Mouse (Mus musculus) stomach, embryonic 14.5 days (tissue): ENCODE data around the gene Cntd1. TPM values are rescaled to one million over a fixed set of nuclear protein-coding genes. Genes with fewer than 3 reads are reported as not detected.

ENCODE experiments used
- ATAC-seq: fragments of 200-750 bp; cut with Nextera tagmentation; 2 replicates; pipeline ENCODE4 v1.8.0; 2017; ENCODE audit warnings: low read depth, moderate TSS enrichment; ENCODE audit not compliant: insufficient number of reproducible peaks, insufficient read depth, low FRiP score
- H3K27ac ChIP-seq: fragments of 300-500 bp; sonication (generic); 2 replicates; pipeline ENCODE4 v1.5.1; 2014; ENCODE audit warnings: mild to moderate bottlenecking, low read length, moderate library complexity, mixed read lengths
- H3K27me3 ChIP-seq: fragments of 300-500 bp; sonication (generic); 2 replicates; pipeline ENCODE4 v1.6.1; 2014; ENCODE audit warnings: low read length, control low read depth, mixed read lengths; ENCODE audit not compliant: control insufficient read depth, insufficient read depth
- H3K36me3 ChIP-seq: fragments of 300-500 bp; sonication (generic); 2 replicates; pipeline ENCODE4 v1.6.1; 2014; ENCODE audit warnings: mild to moderate bottlenecking, control low read depth, low read length, moderate library complexity, mixed read lengths; ENCODE audit not compliant: control insufficient read depth, insufficient read depth
- H3K4me1 ChIP-seq: fragments of 300-500 bp; sonication (generic); 2 replicates; pipeline ENCODE4 v1.6.1; 2014; ENCODE audit warnings: low read length, control low read depth, mixed read lengths; ENCODE audit not compliant: control insufficient read depth, insufficient read depth
- H3K4me2 ChIP-seq: fragments of 300-500 bp; sonication (generic); replicated peaks from 2 replicates; pipeline ENCODE4 v1.6.1; 2014; ENCODE audit warnings: low read depth, low read length, control low read depth
- H3K4me3 ChIP-seq: fragments of 300-500 bp; sonication (generic); 2 replicates; pipeline ENCODE4 v1.5.1; 2014; ENCODE audit warnings: low read depth, low read length, control low read depth
- H3K9ac ChIP-seq: fragments of 300-500 bp; sonication (generic); replicated peaks from 2 replicates; pipeline ENCODE4 v1.6.1; 2014; ENCODE audit warnings: low read depth, mild to moderate bottlenecking, control low read depth, low read length, moderate library complexity, mixed read lengths
- H3K9me3 ChIP-seq: fragments of 300-500 bp; sonication (generic); 2 replicates; pipeline ENCODE4 v1.6.1; 2016; ENCODE audit warnings: low read depth, low read length, control low read depth; ENCODE audit not compliant: control insufficient read depth
- WGBS: fragments of 180-500 bp; shearing (Covaris S2); extraction: QIAGEN DNeasy Blood & Tissue Kit; methylation state at CpG from one replicate; pipeline ENCODE4 v1.1.7; 2014; 5-methylcytosine and 5-hydroxymethylcytosine counted together
- polyA plus RNA-seq: library from polyadenylated mRNA; unstranded; fragments of >200 nt; fragmentation: Nextera tagmentation; extraction: Ambion mirVana; gene quantifications from 2 replicates; pipeline ENCODE4 v1.2.1, GENCODE M21; 2014

The Cntd1 gene
- polyA plus RNA-seq, 1 experiment from 2014 or later, result 0.87 TPM

DNA sequence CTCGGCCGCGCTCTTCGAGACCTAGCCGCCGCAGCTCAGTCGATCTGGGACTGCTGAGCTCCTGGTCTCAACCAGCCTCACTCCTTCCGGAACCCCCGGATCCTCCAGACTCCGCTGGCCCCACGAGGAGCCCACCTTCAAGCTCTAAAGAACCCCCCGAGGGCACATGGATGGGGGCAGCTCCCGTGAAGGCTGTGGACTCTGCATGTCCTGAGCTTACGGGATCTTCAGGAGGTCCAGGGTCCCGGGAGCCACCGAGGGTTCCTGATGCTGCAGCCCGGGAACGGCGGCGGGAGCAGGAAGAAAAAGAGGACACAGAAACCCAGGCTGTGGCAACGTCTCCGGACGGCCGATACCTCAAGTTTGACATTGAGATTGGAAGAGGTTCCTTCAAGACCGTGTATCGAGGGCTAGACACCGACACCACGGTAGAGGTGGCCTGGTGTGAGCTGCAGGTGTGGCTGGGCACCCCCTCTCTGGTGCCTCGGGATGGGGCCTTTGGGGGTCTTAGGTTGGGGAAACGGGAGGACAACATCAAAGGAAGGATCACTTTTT is 17.9 kb upstream of the Cntd1 start:
- Histone ChIP-seq H3K27ac (peak overlapping the region; percentile 86), H3K4me1 (peaks cover 48% of the 10 kb centered on the region), H3K9ac (peak overlapping the region; percentile 73), H3K4me2 (peak overlapping the region; percentile 98), H3K27me3 (peaks cover 5% of the 10 kb centered on the region; the same call in 1 of the 2 replicates), H3K36me3 (peaks cover 8% of the 10 kb centered on the region; the same call in 1 of the 2 replicates), H3K4me3 (peak overlapping the region; percentile 58), H3K9me3 (no peaks in the 10 kb centered on the region)
- ATAC-seq, result no peak
- 0% methylated on average over 30 of the region's 30 CpGs for WGBS

DNA sequence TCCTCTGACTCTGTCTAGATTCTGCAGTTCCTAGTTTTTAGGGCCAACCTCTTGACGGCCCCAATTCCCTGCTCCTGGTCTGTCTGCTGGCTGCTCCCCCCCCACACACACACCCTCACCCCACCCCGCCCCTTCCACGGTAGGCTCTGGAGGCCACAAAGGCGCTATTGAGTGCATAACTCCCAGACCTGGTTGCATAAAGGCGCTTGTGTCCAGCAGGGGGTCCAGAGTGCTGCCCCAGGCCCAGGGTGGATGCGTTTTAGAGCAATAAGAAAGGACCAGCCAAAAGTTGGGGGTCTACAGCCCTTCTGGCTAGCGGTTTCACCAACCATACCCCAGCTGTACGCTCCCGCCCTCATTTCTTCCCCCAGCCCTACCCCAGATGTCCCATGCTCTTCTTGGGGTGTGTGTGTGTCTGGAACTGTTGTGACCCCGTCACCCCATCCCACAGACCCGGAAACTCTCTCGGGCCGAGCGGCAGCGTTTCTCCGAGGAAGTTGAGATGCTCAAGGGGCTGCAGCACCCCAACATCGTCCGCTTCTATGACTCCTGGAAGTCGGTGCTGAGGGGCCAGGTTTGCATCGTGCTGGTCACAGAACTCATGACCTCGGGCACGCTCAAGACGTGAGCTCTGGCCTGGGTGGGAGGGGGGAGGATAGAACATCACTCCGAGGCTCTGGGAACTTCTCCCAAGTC is 16.4 kb upstream of the Cntd1 start:
- no peak overlapping the region for H3K27ac ChIP-seq
- WGBS, result 7% methylated on average over 24 of the region's 24 CpGs
- no peak overlapping the region; the same call in 1 of the 2 replicates for H3K9ac ChIP-seq
- peak overlapping the region; percentile 58 for H3K4me3 ChIP-seq
- peaks cover 5% of the 10 kb centered on the region; the same call in 1 of the 2 replicates for H3K27me3 ChIP-seq
- ATAC-seq, result no peak
- peak overlapping the region; percentile 98 for H3K4me2 ChIP-seq
- 0 out of 2 replicates have a peak, but pooled peaks cover 2% of the 10 kb centered on the region for H3K36me3 ChIP-seq
- peaks cover 48% of the 10 kb centered on the region for H3K4me1 ChIP-seq
- no peaks in the 10 kb centered on the region for H3K9me3 ChIP-seq

DNA sequence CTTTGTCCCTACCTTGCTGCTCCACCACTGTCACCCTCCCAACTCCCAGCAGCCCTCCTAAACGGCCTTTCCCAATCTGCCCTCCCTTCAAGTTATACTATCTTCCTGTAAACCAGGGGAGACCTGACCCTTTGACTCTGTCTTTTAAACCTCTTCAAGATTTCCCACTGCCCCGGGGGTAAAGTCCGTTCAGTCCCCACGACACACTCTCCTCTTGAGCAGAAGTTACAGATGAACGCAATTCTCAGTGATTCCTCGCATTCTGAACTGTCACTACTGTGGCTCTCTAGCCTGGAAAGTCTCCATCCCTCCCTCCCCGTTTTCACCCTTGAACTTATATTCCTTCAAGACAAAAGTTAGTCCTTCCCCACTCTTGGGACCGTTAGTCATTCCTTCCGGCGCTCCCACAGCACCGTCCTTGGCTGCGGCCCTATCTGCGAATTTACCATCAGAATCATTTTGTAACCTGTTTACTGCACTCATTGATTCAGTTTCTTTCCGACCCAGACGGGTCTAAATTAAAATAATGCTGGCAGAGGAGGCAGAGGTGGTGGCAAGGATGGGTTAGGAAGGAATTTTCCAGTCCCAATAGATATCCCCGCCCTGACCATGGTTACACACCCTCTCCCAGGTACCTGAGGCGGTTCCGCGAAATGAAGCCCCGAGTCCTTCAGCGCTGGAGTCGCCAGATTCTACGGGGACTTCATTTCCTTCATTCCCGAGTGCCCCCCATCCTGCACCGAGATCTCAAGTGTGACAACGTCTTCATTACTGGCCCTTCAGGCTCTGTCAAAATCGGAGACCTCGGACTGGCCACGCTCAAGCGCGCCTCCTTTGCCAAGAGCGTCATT is 15.4 kb upstream of the Cntd1 start:
- no peaks in the 10 kb centered on the region for H3K9me3 ChIP-seq
- H3K36me3 ChIP-seq, result no peaks in the 10 kb centered on the region
- ATAC-seq, result no peak
- H3K27me3 ChIP-seq, result peaks cover 5% of the 10 kb centered on the region; the same call in 1 of the 2 replicates
- 18% methylated on average over 32 of the region's 32 CpGs for WGBS
- H3K9ac ChIP-seq, result no peak overlapping the region
- peak overlapping the region; percentile 58; the same call in 1 of the 2 replicates for H3K4me3 ChIP-seq
- H3K27ac ChIP-seq, result no peak overlapping the region
- H3K4me2 ChIP-seq, result peak overlapping the region; percentile 98; the same call in 1 of the 2 replicates
- peaks cover 43% of the 10 kb centered on the region for H3K4me1 ChIP-seq

DNA sequence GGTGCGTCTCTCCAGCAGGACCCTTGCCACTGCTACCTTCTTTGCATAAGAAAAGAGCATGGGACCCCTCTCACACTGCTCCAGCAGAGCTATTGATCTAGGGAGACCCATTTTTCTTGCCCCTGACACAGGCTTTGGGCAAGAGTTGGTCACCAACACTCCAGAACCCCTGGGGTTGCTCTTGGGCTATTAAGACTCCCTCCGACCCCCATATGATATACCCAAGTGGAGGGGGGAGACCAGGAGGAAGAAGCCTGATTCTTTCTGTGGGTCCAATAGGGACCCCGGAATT is 14.9 kb upstream of the Cntd1 start:
- Histone ChIP-seq H3K27me3 (peaks cover 5% of the 10 kb centered on the region; the same call in 1 of the 2 replicates), H3K4me3 (no peak overlapping the region), H3K36me3 (no peaks in the 10 kb centered on the region), H3K27ac (no peak overlapping the region), H3K4me1 (peaks cover 37% of the 10 kb centered on the region), H3K4me2 (no peak overlapping the region), H3K9me3 (no peaks in the 10 kb centered on the region), H3K9ac (no peak overlapping the region)
- 33% methylated on average over 3 of the region's 3 CpGs for WGBS
- no peak for ATAC-seq

DNA sequence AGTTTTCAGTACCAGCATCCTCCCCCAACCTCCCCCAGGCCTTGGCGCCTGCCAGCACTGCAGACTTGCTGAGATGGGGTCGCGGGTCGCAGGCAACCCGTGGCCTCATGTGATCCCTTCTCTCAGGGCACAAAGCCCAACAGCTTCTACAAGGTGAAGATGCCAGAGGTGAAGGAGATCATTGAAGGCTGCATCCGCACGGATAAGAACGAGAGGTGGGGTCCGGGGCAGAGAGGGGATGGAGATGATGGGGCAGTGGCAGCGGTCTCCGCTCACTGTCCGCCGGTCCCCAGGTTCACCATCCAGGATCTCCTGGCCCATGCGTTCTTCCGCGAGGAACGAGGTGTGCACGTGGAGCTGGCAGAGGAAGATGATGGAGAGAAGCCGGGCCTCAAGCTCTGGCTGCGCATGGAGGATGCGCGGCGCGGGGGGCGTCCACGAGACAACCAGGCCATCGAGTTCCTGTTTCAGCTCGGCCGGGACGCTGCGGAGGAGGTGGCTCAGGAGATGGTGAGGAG is 13.8 kb upstream of the Cntd1 start:
- ATAC-seq, result no peak
- Histone ChIP-seq H3K36me3 (no peaks in the 10 kb centered on the region), H3K4me2 (peak overlapping the region; percentile 40), H3K4me1 (peaks cover 27% of the 10 kb centered on the region; the same call in 1 of the 2 replicates), H3K9ac (peak overlapping the region; percentile 25; the same call in 1 of the 2 replicates), H3K27ac (no peak overlapping the region), H3K27me3 (peaks cover 5% of the 10 kb centered on the region; the same call in 1 of the 2 replicates), H3K4me3 (peak overlapping the region; percentile 27), H3K9me3 (no peaks in the 10 kb centered on the region)
- WGBS, result 13% methylated on average over 31 of the region's 31 CpGs

DNA sequence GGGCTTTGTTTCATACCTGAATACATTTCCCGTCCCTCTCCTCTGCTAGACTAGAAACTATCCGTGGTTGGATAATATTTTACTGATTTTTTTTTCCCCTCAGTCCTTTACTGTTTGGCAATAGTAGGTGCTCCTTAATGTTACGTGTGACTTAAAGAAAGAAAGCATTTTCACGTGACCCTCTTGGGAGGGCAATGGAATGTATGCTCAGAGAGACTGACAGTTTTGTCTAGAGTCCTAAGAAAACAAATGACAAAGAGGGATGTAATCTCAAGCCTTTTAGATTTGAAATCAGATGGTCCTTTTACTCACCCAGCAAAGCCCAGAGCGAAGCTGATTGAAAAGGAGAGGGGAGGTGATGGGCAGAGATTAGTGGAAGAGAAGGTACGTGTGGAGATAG is 12.9 kb upstream of the Cntd1 start:
- Histone ChIP-seq H3K9me3 (no peaks in the 10 kb centered on the region), H3K4me1 (peaks cover 27% of the 10 kb centered on the region; the same call in 1 of the 2 replicates), H3K27me3 (peaks cover 5% of the 10 kb centered on the region; the same call in 1 of the 2 replicates), H3K4me3 (no peak overlapping the region), H3K36me3 (no peaks in the 10 kb centered on the region), H3K4me2 (peak overlapping the region; percentile 40; the same call in 1 of the 2 replicates), H3K27ac (no peak overlapping the region), H3K9ac (no peak overlapping the region)
- WGBS, result 40% methylated on average over 6 of the region's 6 CpGs
- no peak for ATAC-seq

DNA sequence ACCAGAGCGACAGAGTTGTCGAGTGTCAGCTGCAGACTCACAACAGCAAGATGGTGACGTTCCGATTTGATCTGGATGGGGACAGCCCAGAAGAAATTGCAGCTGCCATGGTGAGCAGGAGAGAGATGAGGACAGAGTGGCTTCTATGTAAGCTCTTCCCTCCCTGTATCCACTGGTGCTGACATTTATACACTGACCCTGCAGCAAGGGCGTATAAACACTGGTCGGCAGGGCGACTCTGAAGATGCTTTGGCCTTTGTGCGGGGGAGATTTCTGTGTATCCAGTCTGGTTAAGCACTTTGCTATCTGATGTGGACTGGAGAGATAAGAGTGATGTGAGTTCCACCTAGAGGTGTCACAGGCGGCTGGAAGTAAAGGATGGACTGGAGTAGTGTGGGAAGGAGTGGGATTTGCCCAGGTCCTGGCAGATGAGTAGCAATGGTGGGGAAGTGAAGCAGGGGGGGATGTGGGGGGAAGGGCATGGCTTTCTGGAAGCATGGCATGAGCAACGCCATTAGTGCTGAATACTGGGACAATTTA is 9.2 kb upstream of the Cntd1 start:
- Histone ChIP-seq H3K9ac (no peak overlapping the region), H3K4me2 (no peak overlapping the region), H3K9me3 (no peaks in the 10 kb centered on the region), H3K36me3 (no peaks in the 10 kb centered on the region), H3K4me3 (no peak overlapping the region), H3K27me3 (no peaks in the 10 kb centered on the region), H3K27ac (no peak overlapping the region), H3K4me1 (peaks cover 5% of the 10 kb centered on the region; the same call in 1 of the 2 replicates)
- 16% methylated on average over 10 of the region's 10 CpGs for WGBS
- no peak for ATAC-seq

DNA sequence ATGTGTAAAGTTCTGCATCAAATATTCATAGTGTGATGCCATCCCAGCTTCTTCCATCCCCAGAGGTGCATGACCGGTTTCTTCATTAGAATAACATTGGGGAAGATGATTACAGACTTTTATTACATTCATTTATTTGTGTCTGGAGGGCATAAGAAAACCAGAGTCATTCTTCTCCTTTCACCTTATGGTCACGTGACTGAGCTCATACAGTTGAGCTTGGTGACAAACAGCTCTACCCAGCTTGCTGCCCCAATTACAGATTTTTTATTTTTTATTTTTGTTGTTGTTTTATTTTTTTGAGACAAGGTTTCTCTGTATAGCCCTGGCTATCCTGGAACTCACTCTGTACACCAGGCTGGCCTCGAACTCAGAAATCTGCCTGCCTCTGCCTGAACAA is 6.4 kb upstream of the Cntd1 start:
- no peak for ATAC-seq
- H3K4me1 ChIP-seq, result peaks cover 6% of the 10 kb centered on the region
- H3K36me3 ChIP-seq, result peaks cover 2% of the 10 kb centered on the region; the same call in 1 of the 2 replicates
- H3K27me3 ChIP-seq, result no peaks in the 10 kb centered on the region
- no peaks in the 10 kb centered on the region for H3K9me3 ChIP-seq
- no peak overlapping the region for H3K4me3 ChIP-seq
- 81% methylated on average over 3 of the region's 3 CpGs for WGBS
- no peak overlapping the region for H3K9ac ChIP-seq
- H3K27ac ChIP-seq, result no peak overlapping the region
- no peak overlapping the region for H3K4me2 ChIP-seq
